Mouse (Mus musculus) lung, adult 2 months (tissue): ENCODE data around the gene Fam168a. TPM values are rescaled to one million over a fixed set of nuclear protein-coding genes. Genes with fewer than 3 reads are reported as not detected.

Experiments
- DNase-seq: peaks from one replicate; pipeline ENCODE4 v3.0.0; 2022
- H3K4me1 ChIP-seq: fragments of 200-500 bp; 2 replicates; pipeline ENCODE4 v1.6.1; 2011; ENCODE audit warnings: low read length; ENCODE audit not compliant: control insufficient read depth, insufficient read depth
- H3K4me3 ChIP-seq: fragments of 200-500 bp; replicated peaks from 2 replicates; pipeline ENCODE3; 2011; ENCODE audit warnings: low read depth, mild to moderate bottlenecking, control low read depth, low read length; ENCODE audit errors: extremely low read depth
- CTCF ChIP-seq: fragments of 200-500 bp; IDR thresholded peaks from 2 replicates; pipeline ENCODE4 v1.5.1; 2011; ENCODE audit warnings: mild to moderate bottlenecking, low read length, control low read depth; ENCODE audit not compliant: insufficient read depth
- POLR2A ChIP-seq: fragments of 200-500 bp; IDR thresholded peaks from 2 replicates; pipeline ENCODE4 v1.6.1; 2011; ENCODE audit warnings: low read depth, mild to moderate bottlenecking, control low read depth, low read length, borderline replicate concordance; ENCODE audit errors: extremely low read depth
- WGBS: fragments of 180-500 bp; shearing (Covaris S2); methylation state at CpG from one replicate; pipeline ENCODE4 v1.1.7; 2018; 5-methylcytosine and 5-hydroxymethylcytosine counted together
- polyA plus RNA-seq: library from polyadenylated mRNA; depleted of rRNA; stranded (reverse); fragments of >200 nt; gene quantifications from 2 replicates; pipeline ENCODE4 v1.2.3, GENCODE M21; 2012

Gene Fam168a
- polyA plus RNA-seq, 1 experiment = 84.8 TPM

DNA sequence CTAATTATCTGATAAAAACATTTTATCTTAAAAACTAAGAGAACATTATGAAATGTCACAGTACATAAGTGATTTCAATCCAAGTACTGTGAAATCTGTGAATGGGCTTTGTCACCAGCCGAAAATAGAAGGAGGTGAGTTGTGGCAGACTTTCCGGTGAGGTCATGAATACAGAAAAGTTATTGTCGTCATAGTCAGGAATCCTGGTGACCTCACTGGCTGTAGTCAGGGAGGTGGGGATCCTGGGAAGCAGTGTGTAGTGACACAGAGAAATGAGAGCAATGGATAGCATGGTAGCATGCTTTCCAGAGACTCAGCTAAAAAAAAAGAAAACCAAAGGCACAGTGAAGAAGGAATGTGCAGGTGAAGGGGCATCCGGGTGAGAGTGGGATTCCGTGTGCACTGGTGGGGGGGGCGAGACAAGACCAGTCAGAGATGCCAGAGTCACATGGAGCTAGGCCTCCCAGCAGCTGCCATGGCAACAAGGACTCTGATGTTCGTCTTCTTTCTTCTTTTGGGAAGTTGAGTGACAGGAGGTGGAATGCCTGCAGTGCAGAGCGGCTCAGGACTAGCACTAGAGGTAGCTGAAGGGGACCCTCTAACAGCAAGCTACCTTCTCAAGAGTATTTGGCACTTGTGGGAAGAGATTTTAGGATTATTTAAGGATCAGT is 109.6 kb downstream of the Fam168a start:
- no peak for DNase-seq
- TF ChIP-seq CTCF (no peak), POLR2A (no peak)
- H3K4me1 ChIP-seq = no peaks in the 10 kb centered on the region
- no peak overlapping the region for H3K4me3 ChIP-seq
- 65% methylated on average over 8 of the region's 8 CpGs for WGBS

DNA sequence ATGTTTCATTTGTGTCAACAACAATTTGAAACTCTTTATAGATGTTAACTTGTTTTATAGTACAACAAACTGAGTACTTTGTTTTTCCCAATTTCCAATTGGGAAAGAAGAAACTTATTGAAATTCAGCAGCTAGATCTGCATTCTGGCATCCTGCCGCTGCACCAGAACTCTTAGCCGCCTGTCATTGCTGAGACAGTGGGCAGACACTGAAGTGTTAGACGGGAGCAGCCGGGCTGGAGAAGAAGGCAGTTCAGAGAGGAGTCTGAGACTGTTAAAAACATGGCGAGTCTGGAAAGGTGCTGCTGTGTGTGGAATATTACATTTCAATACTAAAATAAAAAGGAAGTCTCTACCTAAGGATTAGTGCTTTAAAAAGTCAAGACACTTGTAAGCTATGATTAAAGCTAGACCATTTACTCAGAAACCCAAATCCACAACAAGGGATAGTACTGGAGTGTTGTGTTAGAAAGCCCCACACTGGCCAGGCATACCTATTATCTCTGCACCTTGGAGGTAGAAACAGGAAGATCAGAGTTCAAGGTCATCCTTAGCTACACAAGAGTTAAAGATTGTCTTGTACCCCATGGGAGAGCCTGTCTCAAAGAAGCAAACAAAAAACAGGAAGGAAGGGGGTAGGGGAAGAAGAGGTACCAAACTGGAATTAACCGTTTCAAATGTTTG is 110.5 kb downstream of the Fam168a start:
- H3K4me1 ChIP-seq = no peaks in the 10 kb centered on the region
- no peak overlapping the region for H3K4me3 ChIP-seq
- 75% methylated on average over 6 of the region's 6 CpGs for WGBS
- no peak for TF ChIP-seq CTCF
- TF ChIP-seq POLR2A = no peak
- no peak for DNase-seq

DNA sequence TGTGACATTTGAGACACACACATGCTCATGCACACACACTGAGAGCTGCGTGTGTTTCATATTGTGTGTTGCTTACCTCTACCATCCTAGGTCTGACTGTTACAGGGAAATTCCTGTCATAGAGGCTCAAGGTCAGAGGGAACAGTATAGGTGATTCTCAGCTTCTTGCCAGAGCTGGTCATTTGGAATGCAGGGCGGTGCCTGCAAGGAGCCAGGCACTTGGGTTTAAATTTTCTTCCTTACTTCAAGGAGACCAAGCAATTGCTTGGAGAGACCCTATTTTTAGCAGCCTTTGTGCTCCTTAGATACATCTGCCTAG is 111.0 kb downstream of the Fam168a start:
- DNase-seq = no peak
- 60% methylated on average over 2 of the region's 2 CpGs for WGBS
- H3K4me1 ChIP-seq = no peaks in the 10 kb centered on the region
- H3K4me3 ChIP-seq = no peak overlapping the region
- TF ChIP-seq POLR2A (no peak), CTCF (no peak)

DNA sequence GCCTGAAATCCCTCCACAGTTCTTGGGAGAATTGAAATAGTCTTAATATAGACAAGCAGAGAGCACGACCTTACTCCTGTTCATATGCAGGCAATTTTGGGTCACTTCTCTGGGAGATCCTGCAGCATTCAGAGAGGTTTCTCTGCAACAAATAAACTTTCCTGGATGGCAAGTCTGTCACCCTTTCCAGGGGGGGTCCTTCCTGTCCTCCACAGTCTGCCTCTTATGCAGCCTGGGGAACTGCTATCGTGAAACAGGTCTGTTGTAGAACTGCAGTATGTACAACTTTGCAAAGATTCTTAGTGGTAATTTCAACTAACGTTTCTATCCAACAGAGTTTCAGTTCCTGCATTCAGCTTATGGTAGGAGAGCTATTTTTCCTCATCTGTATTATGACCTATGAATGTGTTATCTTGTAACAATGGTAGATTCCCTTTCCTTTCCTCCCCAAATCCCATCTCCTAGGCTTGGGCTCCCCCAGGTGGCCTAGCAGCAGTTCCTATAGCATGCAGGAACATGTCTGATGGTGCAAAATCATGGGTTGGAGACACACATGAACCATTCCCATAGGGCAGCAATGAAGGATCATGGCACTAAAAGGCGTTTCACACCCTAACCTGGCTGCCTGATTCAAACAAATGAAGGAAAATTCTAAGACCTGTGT is 112.1 kb downstream of the Fam168a start:
- DNase-seq = no peak
- 83% methylated on average over 4 of the region's 4 CpGs for WGBS
- Histone ChIP-seq H3K4me3 (no peak overlapping the region), H3K4me1 (no peaks in the 10 kb centered on the region)
- TF ChIP-seq POLR2A = no peak
- TF ChIP-seq CTCF = peak; percentile 43; the same call in 1 of the 2 replicates

DNA sequence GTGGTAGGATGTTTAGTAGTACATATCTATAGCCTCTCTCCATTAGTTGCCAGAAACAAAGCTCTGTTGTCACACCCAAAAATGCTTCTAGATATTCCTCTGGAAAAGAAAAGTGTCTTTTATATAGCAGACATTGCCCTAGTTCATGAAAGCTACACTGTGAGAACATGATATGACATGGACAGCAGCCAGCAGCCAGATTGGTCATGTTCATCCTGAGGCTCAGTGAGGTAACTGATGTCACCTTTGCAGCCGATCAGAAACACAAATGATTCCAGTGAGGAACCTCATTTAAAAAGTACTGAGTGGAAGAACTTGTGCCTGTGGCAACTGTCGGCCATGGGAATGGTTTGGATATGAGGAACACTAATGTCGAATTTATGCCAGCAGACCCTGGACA is 118.2 kb downstream of the Fam168a start:
- 95% methylated on average over 3 of the region's 3 CpGs for WGBS

DNA sequence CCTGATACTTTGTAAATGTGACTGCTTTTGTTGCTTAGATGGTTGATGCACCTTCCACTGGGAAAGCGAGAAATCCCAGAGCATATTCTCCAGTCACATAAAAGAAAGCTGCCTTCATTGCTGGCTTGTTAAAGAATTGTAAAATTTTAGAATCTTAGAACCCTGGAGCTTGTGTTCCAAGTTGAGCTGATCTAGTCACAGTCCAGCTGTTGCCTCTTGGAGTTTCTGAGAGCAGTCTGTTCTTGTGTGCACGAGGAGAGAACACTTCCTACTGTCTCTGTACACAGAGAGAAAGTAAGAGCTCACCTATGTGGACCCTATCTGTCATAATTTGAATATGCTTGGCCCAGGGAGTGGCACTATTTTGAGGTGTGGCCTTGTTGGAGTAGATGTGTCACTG is 122.1 kb downstream of the Fam168a start:
- no peak for DNase-seq
- no peak for TF ChIP-seq POLR2A
- TF ChIP-seq CTCF = no peak
- Histone ChIP-seq H3K4me3 (no peak overlapping the region), H3K4me1 (no peaks in the 10 kb centered on the region)
- 80% methylated on average over 2 of the region's 2 CpGs for WGBS

More for the DNA sequence above, 118.2 kb downstream of the Fam168a start:
- no peaks in the 10 kb centered on the region for H3K4me1 ChIP-seq
- no peak for TF ChIP-seq CTCF
- no peak for DNase-seq
- H3K4me3 ChIP-seq = no peak overlapping the region

DNA sequence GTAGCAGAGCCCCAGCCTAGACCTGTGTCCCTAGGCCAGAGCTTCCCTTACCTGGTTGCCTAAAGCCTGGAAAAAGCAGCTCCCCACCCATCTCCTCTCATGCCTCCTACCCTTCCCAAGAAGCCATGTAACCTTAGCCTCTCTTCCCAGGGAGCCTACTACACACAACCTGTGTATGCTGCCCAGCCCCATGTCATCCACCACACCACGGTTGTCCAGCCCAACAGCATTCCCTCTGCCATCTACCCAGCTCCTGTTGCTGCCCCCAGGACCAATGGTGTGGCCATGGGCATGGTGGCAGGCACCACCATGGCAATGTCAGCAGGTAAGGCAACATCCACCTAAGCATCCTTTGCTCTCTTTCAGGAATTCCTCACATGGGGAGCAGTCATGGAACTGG is 127.4 kb downstream of the Fam168a start:
- WGBS = 66% methylated on average over 1 of the region's 1 CpGs
- no peak overlapping the region for H3K4me3 ChIP-seq
- no peaks in the 10 kb centered on the region for H3K4me1 ChIP-seq
- no peak for TF ChIP-seq CTCF
- no peak for TF ChIP-seq POLR2A
- no peak for DNase-seq

DNA sequence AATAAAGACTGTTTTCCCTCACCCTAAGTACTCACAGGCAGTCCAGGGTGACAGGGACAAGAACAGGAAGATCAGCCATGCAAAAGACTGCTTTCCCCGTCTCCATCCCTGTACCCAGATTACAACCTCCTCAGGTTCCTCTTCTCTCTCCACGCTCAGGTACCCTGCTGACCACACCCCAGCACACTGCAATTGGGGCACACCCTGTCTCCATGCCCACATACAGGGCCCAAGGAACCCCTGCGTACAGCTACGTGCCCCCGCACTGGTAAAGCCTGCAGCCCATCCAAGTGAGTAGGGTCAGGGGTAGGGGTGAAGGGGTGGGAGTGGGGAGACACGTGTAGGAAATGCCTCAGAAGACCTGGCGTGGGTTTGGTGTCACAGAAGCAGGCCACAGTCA is 128.7 kb downstream of the Fam168a start:
- WGBS = 91% methylated on average over 7 of the region's 7 CpGs
- Histone ChIP-seq H3K4me3 (no peak overlapping the region), H3K4me1 (no peaks in the 10 kb centered on the region)
- no peak for TF ChIP-seq POLR2A
- TF ChIP-seq CTCF = no peak
- no peak for DNase-seq

DNA sequence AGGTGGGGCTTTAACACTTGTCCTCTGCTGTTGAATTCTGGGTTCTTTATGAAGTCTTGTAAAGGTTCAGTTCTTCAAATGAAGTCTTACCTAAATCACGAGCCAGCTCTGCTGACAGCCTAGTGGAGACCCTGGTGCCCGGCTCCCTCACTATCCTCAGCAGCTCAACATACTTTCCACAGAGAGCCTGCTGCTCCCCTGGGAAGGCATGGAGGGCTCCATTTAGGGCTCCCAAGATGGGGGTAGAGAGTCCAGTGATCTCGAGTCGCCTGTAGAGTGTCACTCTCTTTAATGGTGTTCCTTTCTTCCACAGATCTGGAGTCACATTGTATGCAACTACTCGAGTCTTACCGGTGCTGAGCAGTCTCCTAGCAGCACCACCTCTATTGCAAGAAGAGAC is 129.3 kb downstream of the Fam168a start:
- WGBS = 87% methylated on average over 6 of the region's 6 CpGs
- no peak for TF ChIP-seq CTCF
- TF ChIP-seq POLR2A = no peak
- Histone ChIP-seq H3K4me3 (no peak overlapping the region), H3K4me1 (no peaks in the 10 kb centered on the region)
- DNase-seq = no peak

DNA sequence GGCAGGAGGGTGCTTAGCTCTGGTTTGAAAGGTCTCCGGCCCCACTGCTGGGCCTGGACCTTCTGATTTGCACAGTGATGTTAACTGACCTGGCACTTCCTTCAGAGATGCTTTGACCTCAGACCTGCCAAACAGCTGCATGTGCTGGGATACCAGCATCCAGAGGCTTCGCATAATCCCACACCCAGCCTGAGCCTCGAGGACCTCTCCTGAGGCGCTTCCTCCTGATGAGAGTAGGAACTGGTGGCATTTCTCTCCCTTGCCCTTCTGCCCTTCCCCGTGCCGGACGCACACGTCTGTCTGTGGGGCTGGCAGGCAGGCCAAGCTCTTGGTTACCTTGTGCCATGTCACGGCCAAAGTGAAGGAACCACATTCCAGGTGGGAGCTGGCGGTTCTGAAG is 130.2 kb downstream of the Fam168a start:
- Histone ChIP-seq H3K4me3 (no peak overlapping the region), H3K4me1 (no peaks in the 10 kb centered on the region)
- no peak for DNase-seq
- 87% methylated on average over 10 of the region's 10 CpGs for WGBS
- TF ChIP-seq POLR2A = no peak
- TF ChIP-seq CTCF = no peak
